Mouse (Mus musculus): ENCODE results near the gene H2al1g.
"Not testable (repeated sequence)": the region's sequence is repeated elsewhere in the genome, so short reads cannot be mapped to it uniquely, and the experiment has no call there.

DNA sequence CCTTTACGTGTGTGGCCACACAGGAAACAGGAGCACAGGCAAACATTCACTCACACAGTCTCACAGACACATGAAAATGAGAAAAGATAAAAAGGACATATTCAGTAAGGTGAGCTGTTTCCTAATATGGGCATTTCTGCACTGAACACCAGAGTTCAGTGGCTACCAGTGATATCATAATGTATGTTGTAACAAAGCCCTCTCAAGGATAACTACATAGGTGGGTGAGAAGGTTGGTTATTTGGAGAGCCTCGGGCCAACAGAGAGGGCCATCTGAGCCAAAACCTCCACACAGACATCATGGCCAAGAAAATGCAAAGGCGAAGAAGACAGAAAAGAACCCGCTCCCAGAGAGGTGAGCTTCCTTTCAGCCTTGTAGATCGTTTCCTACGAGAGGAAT, 9.5 kb upstream of the H2al1g start, which contains the start of gene H2al1d:
- not testable (repeated sequence) for TF ChIP-seq MAX (IDR thresholded peaks at IDR 0.05); CTCF (IDR thresholded peaks at IDR 0.05; ENCODE audit: control insufficient read depth, insufficient read depth, insufficient read length); MYOD1 (IDR thresholded peaks at IDR 0.05; ENCODE audit: control insufficient read depth, insufficient read length, low read depth)
